Mouse (Mus musculus): ENCODE data around the gene Ube2o. TPM values are rescaled to one million over a fixed set of nuclear protein-coding genes. Genes with fewer than 3 reads are reported as not detected.
A peak's percentile ranks its signal among the peaks of the same experiment; 100 is the strongest.

Gene Ube2o
- polyA plus RNA-seq, 1 experiment from 2014 or later = 15.4 TPM

DNA sequence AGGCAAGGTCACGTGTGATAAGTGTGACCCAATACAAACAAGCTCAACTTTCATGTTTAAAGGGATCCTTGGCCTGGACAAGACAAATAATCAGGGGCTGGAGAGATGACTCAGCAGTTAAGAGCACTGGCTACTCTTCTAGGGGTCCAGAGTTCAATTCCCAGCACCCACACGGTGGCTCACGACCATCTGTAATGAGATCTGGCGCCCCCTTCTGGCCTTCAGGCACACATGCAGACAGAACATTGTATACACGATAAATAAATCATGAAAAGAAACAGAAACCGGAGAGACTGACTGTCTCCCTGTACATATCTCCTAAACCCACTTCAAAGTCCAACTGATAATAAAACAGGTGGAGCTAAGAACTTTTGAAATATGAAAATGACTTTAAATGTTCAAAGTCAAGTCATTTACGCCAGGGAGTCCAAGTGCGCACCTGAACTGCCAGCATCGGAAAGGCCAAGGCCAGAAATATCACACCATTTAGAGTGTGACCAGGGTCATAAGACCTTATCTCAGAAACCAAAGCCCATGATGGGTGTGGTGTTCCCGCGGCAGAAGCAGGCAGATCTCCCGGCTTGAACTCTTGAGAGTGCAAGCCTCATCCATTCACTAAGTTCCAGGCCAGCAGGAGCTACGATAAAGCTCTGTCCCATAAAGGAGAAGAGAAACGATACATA, 92.4 kb downstream of the Ube2o start:
- no peak for ATAC-seq (ENCODE audit: low read depth)
- peak overlapping the region; percentile 96 for H3K9ac ChIP-seq (ENCODE audit: low read depth, low read length)
- WGBS = 73% methylated on average over 14 of the region's 14 CpGs
- H3K27ac ChIP-seq (replicated peaks; ENCODE audit: low read depth, low read length) = no peak overlapping the region
- peak overlapping the region; percentile 74 for H3K4me2 ChIP-seq (ENCODE audit: low read depth, low read length)
- H3K4me1 ChIP-seq (ENCODE audit: control insufficient read depth, insufficient read depth, low read length) = peaks cover 8% of the 10 kb centered on the region
- no peaks in the 10 kb centered on the region for H3K9me3 ChIP-seq (ENCODE audit: control insufficient read depth, low read length)
- H3K4me3 ChIP-seq (ENCODE audit: low read depth, low read length) = peak overlapping the region; percentile 100
- no peak for DNase-seq (ENCODE audit: low spot score)
- H3K36me3 ChIP-seq (ENCODE audit: control insufficient read depth, insufficient read depth, low read length) = peaks cover 44% of the 10 kb centered on the region
- no peaks in the 10 kb centered on the region for H3K27me3 ChIP-seq (replicated peaks; ENCODE audit: control insufficient read depth, insufficient read depth, low read length)

- Histone ChIP-seq H3K9me3 (ENCODE audit: control insufficient read depth, low read length) (no peaks in the 10 kb centered on the region), H3K4me2 (ENCODE audit: low read depth, low read length) (no peak overlapping the region), H3K4me1 (ENCODE audit: control insufficient read depth, insufficient read depth, low read length) (peaks cover 8% of the 10 kb centered on the region), H3K9ac (ENCODE audit: low read depth, low read length) (no peak overlapping the region), H3K4me3 (ENCODE audit: low read depth, low read length) (no peak overlapping the region), H3K36me3 (ENCODE audit: control insufficient read depth, insufficient read depth, low read length) (peaks cover 50% of the 10 kb centered on the region), H3K27me3 (replicated peaks; ENCODE audit: control insufficient read depth, insufficient read depth, low read length) (no peaks in the 10 kb centered on the region), H3K27ac (replicated peaks; ENCODE audit: low read depth, low read length) (no peak overlapping the region)
- ATAC-seq (ENCODE audit: low read depth) (no peak), DNase-seq (ENCODE audit: low spot score) (no peak)
These were observed 93.0 kb downstream of the Ube2o start for GRCm38 (mm10) chr11:116488207-116488606.

Other genes starting within 250 kb of the Ube2o start
- gene Foxj1, start 246.0 kb downstream of the Ube2o start, polyA plus RNA-seq (2014; fragmentation: Nextera tagmentation; extraction: Ambion mirVana) = 7.1 and 13.7 TPM in 2 replicates
- 17.7 and 18.2 TPM in 2 replicates for gene Rnf157, start 168.4 kb downstream of the Ube2o start, polyA plus RNA-seq (2014; fragmentation: Nextera tagmentation; extraction: Ambion mirVana)
- gene Ubald2, start 147.4 kb downstream of the Ube2o start, polyA plus RNA-seq (2014; fragmentation: Nextera tagmentation; extraction: Ambion mirVana) = 46.3 and 47.6 TPM in 2 replicates
- 0.14 and 0.30 TPM in 2 replicates for gene Qrich2, start 115.2 kb downstream of the Ube2o start, polyA plus RNA-seq (2014; fragmentation: Nextera tagmentation; extraction: Ambion mirVana)
- 122 and 145 TPM in 2 replicates for gene Prpsap1, start 87.2 kb downstream of the Ube2o start, polyA plus RNA-seq (2014; fragmentation: Nextera tagmentation; extraction: Ambion mirVana)
- 7.8 and 8.4 TPM in 2 replicates for gene Sphk1, start 50.5 kb downstream of the Ube2o start, polyA plus RNA-seq (2014; fragmentation: Nextera tagmentation; extraction: Ambion mirVana)
- gene Aanat, start 5.0 kb upstream of the Ube2o start, polyA plus RNA-seq (2014; fragmentation: Nextera tagmentation; extraction: Ambion mirVana) = not detected in 2 replicates
- 3.6 and 4.4 TPM in 2 replicates for gene Rhbdf2, start 45.6 kb upstream of the Ube2o start, polyA plus RNA-seq (2014; fragmentation: Nextera tagmentation; extraction: Ambion mirVana)
- 0.84 and 2.3 TPM in 2 replicates for gene Prcd, start 72.1 kb upstream of the Ube2o start, polyA plus RNA-seq (2014; fragmentation: Nextera tagmentation; extraction: Ambion mirVana)
- gene Cygb, start 72.9 kb upstream of the Ube2o start, polyA plus RNA-seq (2014; fragmentation: Nextera tagmentation; extraction: Ambion mirVana) = 17.8 and 20.5 TPM in 2 replicates
- gene St6galnac1, start 194.1 kb upstream of the Ube2o start, polyA plus RNA-seq (2014; fragmentation: Nextera tagmentation; extraction: Ambion mirVana) = 0.11 TPM in 1 of 2 replicates, not detected in the other
- gene Mxra7, start 246.6 kb upstream of the Ube2o start, polyA plus RNA-seq (2014; fragmentation: Nextera tagmentation; extraction: Ambion mirVana) = 17.3 and 17.6 TPM in 2 replicates